Mouse (Mus musculus): ENCODE results near the gene Igsf21.
A peak's percentile ranks its signal among the peaks of the same experiment; 100 is the strongest.

Igsf21 gene

GRCm38 (mm10) chr4:140143178-140143577 lies 103.4 kb downstream of the Igsf21 start:
- no peak for DNase-seq

DNA sequence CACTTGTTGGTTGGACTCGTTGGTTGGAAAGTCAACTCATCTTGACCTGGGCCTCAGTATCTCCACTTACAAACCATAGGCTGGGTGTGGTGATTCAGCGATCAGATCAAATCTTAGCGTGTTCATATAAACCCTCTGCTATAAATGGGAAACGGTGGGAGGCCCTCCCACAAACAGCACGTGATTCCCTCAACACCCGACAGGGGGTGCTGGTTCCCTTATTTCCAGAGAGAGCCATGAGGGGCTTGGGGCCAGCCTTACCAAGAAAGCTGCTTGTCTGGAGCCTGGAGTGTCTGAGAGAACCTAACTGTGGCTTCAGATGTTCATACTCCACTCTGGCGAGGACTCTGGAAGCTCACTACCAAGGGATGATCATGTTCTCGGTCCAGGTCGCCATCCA lies 106.1 kb downstream of the Igsf21 start:
- DNase-seq, result peak; percentile 19

GRCm38 (mm10) chr4:140138846-140139245 lies 107.7 kb downstream of the Igsf21 start:
- DNase-seq, result no peak

- no peak for DNase-seq
Measured at GRCm38 (mm10) chr4:140131625-140132321, 114.8 kb downstream of the Igsf21 start.

DNA sequence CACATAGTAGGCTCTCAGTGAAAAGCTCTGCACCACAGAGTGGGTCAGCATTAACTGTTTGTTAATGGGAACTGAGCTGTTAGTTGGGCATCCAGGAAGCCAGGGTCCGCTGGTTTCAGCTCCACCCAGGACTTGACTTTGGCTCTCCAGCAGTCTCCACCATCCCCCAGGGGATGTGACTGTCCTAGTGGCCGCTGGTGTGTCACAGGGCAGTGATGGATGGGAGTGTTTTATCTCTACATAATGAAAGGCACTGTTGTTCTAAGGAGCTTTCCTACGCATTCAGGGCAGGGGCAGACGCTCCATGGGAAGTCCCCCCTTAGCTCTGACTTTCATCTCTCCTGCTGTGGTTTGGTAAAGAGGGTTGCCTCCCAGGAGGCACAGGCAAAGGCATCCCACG lies 115.4 kb downstream of the Igsf21 start:
- DNase-seq, result no peak

GRCm38 (mm10) chr4:140129553-140130275 lies 116.9 kb downstream of the Igsf21 start:
- no peak for DNase-seq

DNA sequence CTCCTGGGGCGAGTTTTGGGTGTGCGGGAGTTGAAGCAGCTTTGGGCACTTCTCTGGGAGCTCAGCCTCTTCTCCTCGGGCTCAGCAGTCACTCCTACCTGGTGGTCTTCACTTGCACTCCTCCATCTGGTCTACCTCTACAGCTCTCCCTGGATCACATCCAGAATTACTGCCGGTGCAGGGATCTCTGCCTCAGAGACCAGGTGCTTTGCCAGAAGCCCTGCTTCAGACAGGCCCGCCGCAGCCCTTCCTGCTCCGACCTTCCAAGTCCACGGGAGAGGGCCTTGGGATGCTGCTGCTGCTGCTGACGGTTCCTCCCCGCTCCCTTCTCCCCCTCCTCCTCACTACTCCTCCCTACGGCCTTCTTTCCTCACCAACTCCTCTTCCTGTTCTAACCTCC lies 118.5 kb downstream of the Igsf21 start:
- no peak for DNase-seq

DNA sequence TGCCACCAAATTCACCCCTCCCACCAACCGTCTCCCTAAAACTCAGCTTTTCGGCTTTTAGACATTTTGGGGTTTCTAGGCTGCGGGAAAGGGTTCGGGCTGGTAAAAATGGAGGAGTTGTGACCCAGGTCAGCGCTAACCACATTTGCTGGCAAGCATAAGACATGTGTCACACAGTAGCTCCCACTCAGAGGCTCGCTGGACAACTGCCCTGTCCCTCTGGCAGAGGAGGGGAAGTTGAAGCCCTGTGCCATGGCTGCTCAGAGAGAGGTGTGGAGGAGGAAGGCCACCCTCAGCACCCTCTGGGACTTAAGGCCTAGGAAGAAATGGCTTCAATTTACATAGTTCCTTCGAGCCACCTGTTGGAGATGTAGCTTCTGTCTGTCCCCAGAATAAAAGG lies 120.8 kb downstream of the Igsf21 start:
- no peak for DNase-seq

DNA sequence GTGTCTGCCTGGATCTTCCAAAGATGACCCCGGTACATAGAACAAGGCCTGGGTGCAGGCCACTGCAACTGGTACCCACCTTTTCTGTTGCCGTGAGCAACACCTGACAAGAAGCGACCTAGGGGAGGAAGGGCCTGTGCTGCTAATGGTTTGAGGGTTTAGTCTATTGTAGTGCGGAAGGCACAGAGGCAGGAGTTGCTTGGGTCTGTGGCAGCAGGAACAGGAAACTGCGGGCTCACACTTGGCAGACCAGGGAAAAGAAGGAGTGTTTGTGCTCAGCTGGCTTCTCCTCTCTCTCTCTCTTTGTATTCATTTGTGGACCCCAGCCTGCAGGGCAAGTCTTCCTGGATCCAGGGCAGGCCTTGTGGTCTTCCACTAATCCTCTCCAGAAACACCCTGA lies 124.0 kb downstream of the Igsf21 start:
- DNase-seq, result no peak

GRCm38 (mm10) chr4:140117275-140117691 lies 129.3 kb downstream of the Igsf21 start:
- no peak for DNase-seq

DNA sequence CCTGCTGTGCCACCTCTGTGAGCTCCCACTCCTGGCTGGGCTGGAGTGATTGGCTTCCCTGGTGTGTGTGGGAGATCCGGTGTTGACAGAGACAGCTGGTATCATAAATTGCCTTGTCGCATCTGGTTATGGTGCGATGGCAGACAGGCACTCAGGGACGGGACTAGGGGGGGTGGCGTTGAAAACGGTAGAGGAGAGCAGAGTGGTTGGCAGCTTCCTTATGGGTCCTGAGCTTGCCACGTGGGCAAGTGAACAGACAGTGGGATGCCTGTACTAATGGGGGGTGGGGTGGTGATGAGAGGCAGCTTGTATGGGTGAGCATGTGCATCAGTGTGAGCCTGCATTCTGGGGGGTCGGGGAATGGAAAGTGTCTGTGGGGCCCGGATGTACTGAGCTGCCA lies 130.8 kb downstream of the Igsf21 start:
- no peak for DNase-seq

DNA sequence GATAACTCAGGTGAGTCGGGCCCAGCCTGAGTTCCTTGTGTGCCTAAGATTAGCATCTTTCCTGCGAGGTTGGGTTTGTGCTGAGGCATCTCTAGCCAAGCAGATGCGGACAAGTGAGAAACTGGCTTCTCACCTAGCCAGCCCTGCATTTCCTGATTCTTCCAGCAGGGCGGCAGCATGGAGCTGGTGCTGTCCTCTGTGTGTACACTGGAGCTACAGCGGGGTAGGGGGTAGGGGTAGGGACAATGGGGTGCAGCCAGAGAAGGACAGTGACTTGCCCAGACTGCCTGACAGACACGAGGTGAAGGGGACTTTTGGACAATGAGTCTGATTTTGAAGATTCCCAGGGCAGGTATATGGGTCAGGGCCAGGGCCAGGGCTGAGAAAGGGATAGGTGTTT lies 131.5 kb downstream of the Igsf21 start:
- no peak for DNase-seq

DNA sequence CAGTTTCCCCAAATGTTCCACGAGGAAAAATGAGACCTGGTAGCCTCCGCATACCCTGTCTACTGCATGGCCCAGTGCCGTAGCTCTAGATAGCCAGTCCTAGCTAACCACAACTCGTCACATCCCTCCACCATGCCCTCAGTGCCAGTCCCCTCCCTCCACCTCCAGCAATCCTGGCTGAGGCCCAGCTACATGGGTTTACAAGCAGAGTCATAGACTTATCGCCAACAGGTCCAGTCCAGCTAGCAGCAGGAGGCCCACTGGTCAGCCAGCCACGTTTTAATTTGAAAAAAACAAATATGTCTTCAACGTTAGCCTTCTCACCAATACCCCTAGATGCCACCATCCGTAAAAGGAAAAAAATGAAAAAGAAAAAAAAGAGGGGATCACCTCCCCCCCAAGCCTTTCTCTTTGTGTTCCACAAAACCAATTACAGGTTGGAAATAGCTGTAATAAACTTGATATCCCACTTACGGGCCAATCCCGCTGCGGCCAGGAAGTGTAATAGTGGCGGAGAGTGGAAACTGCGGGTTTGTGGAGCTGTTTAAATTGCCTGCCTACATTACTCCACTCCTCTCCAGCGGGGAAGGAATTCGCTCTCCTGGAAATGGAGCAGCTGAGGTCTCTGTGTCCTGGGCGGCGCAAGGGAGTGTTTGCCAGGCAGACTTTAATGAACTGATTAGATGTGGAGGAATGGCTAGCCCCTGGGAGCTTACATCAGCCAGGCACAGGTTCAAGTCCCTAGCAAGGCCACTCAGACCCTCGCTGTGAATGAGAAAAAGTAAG lies 132.7 kb downstream of the Igsf21 start:
- DNase-seq, result no peak

- no peak for DNase-seq
Measured at GRCm38 (mm10) chr4:140109626-140109948, 137.0 kb downstream of the Igsf21 start.

- DNase-seq, result no peak
Measured at GRCm38 (mm10) chr4:140108871-140109625, 137.5 kb downstream of the Igsf21 start.

GRCm38 (mm10) chr4:140107161-140107560 lies 139.4 kb downstream of the Igsf21 start:
- no peak for DNase-seq

DNA sequence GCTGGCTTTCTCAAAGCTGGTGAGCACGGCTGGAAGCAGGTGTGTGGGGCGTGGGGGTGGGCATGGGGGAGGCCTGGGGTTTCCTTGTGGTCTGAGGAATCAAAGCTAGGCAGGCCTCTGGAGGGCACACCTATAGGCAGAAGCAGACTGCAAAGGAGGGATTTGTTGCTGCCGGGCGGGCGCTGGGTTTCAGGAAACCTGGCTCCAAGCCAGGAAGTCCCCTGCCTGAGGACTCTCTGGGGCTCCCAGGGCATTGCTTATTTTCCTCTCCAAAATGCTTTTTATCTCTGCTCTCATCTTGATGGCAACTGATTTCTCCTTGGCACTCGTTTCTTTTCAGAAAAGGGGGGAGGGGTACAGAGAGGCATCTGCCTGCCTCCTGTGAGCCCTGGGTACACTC lies 141.8 kb downstream of the Igsf21 start:
- no peak for DNase-seq

DNA sequence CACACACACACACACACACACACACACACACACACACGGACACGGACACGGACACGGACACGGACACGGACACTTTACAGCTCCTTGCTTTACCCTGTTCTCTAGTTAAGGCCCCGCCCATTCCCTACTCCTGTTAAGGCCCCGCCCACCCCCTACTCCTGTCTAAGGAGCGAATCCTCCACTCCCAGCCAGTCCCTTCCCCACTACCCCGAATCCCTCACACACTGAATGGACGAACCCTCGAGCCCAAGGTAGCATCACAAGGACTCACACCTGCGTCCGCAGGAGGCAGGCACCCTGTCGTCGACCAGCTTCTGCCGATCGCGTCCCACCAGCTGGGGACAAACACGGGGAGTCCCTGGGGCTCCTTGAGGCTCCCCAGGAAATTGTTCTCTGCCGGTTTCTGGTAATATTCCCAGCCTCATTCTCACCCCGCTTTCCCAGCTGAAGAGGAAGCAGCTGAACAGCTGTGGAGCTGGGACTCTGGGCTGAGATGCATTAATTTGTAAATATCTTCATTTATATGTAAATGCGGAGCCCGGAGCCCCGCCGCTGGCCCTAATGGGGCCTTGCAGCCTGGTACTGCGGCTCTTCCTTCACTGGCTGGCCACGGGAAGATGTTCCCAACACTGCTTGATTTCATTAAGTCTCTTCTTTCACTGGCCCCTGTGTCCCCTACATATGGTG lies 143.1 kb downstream of the Igsf21 start:
- no peak for DNase-seq

DNA sequence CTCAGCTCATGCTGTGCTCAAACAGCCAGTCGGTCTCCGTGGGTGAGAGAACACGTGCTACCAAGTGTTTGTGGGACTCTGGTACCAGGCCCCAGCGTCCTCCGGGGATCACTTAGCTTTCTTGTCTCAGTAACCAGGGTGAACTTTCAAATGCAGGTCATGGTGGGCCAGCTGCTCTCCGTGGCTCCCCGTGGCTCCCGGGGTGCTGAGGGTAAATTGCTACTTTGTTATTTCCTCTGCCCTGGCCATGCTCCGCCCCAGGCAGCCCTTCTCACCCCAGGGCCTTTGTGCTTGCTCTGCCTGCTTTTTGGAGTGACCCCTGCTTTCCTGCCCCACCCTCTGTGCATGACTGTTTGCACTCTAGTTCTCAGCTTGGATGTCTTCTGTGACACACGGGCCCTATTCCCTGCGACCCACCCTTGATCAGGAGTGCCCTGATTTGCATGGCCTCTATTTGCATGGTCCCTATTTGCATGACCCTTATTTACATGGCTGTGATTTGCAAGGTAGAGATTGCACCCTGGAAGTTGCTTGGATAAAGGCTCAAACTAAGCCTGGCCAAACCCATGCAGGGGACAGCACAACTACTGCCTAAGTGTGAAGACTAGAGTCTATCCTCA lies 143.9 kb downstream of the Igsf21 start:
- no peak for DNase-seq

DNA sequence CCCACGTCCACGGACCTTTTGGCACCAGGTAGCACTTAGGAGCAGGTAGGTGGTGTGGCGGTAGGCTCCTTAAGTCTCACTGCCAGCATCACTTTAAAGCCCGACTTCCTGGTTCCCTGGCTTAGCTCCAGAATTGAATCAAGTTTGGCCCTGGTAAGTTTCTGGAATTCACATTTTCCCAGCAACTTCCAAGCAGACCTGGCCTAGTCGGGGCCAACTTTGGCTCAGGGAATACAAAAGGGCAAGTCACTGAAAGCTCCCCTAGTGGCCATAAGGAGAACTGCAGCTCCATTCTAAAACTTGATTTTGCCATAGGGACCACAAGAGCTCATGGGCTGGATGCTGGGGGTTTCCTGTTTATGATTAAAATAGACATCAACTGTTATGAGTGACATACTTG lies 145.5 kb downstream of the Igsf21 start:
- DNase-seq, result peak; percentile 4

- DNase-seq, result no peak
Measured at GRCm38 (mm10) chr4:140100141-140100540, 146.4 kb downstream of the Igsf21 start.

GRCm38 (mm10) chr4:140096283-140096682 lies 150.3 kb downstream of the Igsf21 start:
- no peak for DNase-seq
